Mouse (Mus musculus) embryonic fibroblast, embryonic 13.5 days (primary cell): ENCODE data around the gene Strip1. TPM values are rescaled to one million over a fixed set of nuclear protein-coding genes. Genes with fewer than 3 reads are reported as not detected.

Experiments
- H3K27ac ChIP-seq: 2 replicates; pipeline ENCODE4 v1.5.1; 2012; ENCODE audit warnings: low read length, control low read depth, inconsistent platforms; ENCODE audit not compliant: insufficient read depth
- H3K4me1 ChIP-seq: 2 replicates; pipeline ENCODE4 v1.6.1; 2011; ENCODE audit warnings: low read length; ENCODE audit not compliant: control insufficient read depth, insufficient read depth
- H3K4me3 ChIP-seq: 2 replicates; pipeline ENCODE4 v1.5.1; 2011; ENCODE audit warnings: mild to moderate bottlenecking, control low read depth, low read length; ENCODE audit not compliant: insufficient read depth
- CTCF ChIP-seq: IDR thresholded peaks from 2 replicates; pipeline ENCODE4 v1.5.1; 2011; ENCODE audit warnings: mild to moderate bottlenecking, control low read depth, low read length, moderate library complexity, borderline replicate concordance; ENCODE audit not compliant: insufficient read depth
- POLR2A ChIP-seq: IDR thresholded peaks from 2 replicates; pipeline ENCODE4 v1.6.1; 2011; ENCODE audit warnings: low read depth, mild to moderate bottlenecking, control low read depth, low read length, moderate library complexity
- polyA plus RNA-seq: library from polyadenylated mRNA; stranded (reverse); fragments of >200 nt; gene quantifications from 2 replicates; pipeline ENCODE4 v1.2.4, GENCODE M21; 2011; ENCODE audit warnings: low read depth; ENCODE audit not compliant: missing spikeins, insufficient read length

Gene Strip1
- polyA plus RNA-seq, 1 experiment = 41.7 TPM

- no peak overlapping the region for H3K4me3 ChIP-seq
- H3K4me1 ChIP-seq = no peaks in the 10 kb centered on the region
- no peak for TF ChIP-seq POLR2A
- peak; percentile 97 for TF ChIP-seq CTCF
- H3K27ac ChIP-seq = no peak overlapping the region
Measured at GRCm38 (mm10) chr3:107612902-107613525, 18.5 kb downstream of the Strip1 start.

- H3K4me1 ChIP-seq = no peaks in the 10 kb centered on the region
- H3K4me3 ChIP-seq = no peak overlapping the region
- TF ChIP-seq POLR2A = no peak
- no peak for TF ChIP-seq CTCF
- no peak overlapping the region for H3K27ac ChIP-seq
Measured at GRCm38 (mm10) chr3:107611394-107611793, 20.1 kb downstream of the Strip1 start.

GRCm38 (mm10) chr3:107609376-107609775, 22.1 kb downstream of the Strip1 start:
- Histone ChIP-seq H3K4me1 (no peaks in the 10 kb centered on the region), H3K27ac (no peak overlapping the region), H3K4me3 (no peak overlapping the region)
- TF ChIP-seq POLR2A = no peak
- TF ChIP-seq CTCF = no peak

- H3K27ac ChIP-seq = no peak overlapping the region
- no peak overlapping the region for H3K4me3 ChIP-seq
- TF ChIP-seq CTCF (no peak), POLR2A (no peak)
- no peaks in the 10 kb centered on the region for H3K4me1 ChIP-seq
Measured at GRCm38 (mm10) chr3:107608808-107609207, 22.7 kb downstream of the Strip1 start.

DNA sequence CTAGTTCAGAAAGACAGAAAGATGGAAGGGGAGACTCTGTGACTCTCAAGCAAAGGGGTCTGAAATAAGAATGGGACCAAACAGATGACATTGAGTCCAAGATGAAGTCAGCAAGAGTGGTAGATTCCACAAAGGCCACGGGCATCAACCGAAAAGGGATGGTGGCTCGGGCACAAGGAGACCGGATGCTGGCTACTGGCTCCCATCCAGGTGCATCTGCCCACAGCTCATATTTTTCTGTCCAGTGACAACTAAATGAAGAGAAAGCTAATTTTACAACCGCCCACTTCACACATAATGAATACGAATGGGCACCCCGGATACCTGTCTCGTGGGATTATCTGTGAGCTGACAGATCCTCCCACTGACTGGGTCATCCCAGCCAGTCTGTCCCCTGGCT, 24.3 kb downstream of the Strip1 start:
- no peaks in the 10 kb centered on the region for H3K4me1 ChIP-seq
- H3K27ac ChIP-seq = no peak overlapping the region
- no peak for TF ChIP-seq POLR2A
- no peak for TF ChIP-seq CTCF
- H3K4me3 ChIP-seq = no peak overlapping the region

GRCm38 (mm10) chr3:107605304-107605703, 26.2 kb downstream of the Strip1 start:
- no peak overlapping the region for H3K4me3 ChIP-seq
- TF ChIP-seq POLR2A = no peak
- peak; percentile 76 for TF ChIP-seq CTCF
- no peak overlapping the region for H3K27ac ChIP-seq
- H3K4me1 ChIP-seq = no peaks in the 10 kb centered on the region

DNA sequence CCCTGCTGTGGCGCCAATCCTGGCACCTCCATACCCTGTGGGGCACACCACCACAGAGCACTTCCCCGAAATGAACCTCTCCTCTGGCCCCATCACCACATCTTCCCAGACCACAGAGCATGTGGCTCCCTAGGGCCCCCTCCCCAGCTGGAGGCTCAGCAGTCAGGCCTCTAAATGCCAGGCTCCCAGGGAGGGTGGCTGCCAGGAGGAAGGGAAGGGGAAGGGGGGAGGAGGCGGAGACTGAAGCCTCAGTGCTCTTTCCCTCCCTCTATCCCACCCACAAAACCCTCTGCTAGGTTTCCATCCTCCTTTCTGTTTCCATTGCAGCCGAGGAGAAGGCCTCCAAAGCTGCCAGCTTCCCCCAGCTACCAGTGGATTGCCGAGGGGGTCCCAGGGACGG, 31.4 kb downstream of the Strip1 start:
- no peak overlapping the region for H3K4me3 ChIP-seq
- no peaks in the 10 kb centered on the region for H3K4me1 ChIP-seq
- H3K27ac ChIP-seq = no peak overlapping the region

GRCm38 (mm10) chr3:107597586-107598389, 33.7 kb downstream of the Strip1 start:
- TF ChIP-seq CTCF (no peak), POLR2A (no peak)
- no peaks in the 10 kb centered on the region for H3K4me1 ChIP-seq
- H3K27ac ChIP-seq = no peak overlapping the region
- H3K4me3 ChIP-seq = no peak overlapping the region

More for the DNA sequence above, 31.4 kb downstream of the Strip1 start:
- TF ChIP-seq POLR2A (no peak), CTCF (no peak)

- no peak overlapping the region for H3K4me3 ChIP-seq
- no peaks in the 10 kb centered on the region for H3K4me1 ChIP-seq
- no peak overlapping the region for H3K27ac ChIP-seq
- no peak for TF ChIP-seq POLR2A
- no peak for TF ChIP-seq CTCF
Measured at GRCm38 (mm10) chr3:107597134-107597533, 34.4 kb downstream of the Strip1 start.

GRCm38 (mm10) chr3:107596559-107596958, 34.9 kb downstream of the Strip1 start:
- Histone ChIP-seq H3K4me3 (no peak overlapping the region), H3K27ac (no peak overlapping the region), H3K4me1 (no peaks in the 10 kb centered on the region)
- no peak for TF ChIP-seq POLR2A
- no peak for TF ChIP-seq CTCF
